Mouse (Mus musculus) right cerebral cortex, postnatal 14 days (tissue): Measurements from ENCODE around the gene Tob1.

ENCODE experiments used
- DNase-seq: peaks from one replicate; pipeline ENCODE4 v3.0.0; 2022

The Tob1 gene

GRCm38 (mm10) chr11:94231821-94232552 lies 20.7 kb downstream of the Tob1 start:
- DNase-seq = no peak

DNA sequence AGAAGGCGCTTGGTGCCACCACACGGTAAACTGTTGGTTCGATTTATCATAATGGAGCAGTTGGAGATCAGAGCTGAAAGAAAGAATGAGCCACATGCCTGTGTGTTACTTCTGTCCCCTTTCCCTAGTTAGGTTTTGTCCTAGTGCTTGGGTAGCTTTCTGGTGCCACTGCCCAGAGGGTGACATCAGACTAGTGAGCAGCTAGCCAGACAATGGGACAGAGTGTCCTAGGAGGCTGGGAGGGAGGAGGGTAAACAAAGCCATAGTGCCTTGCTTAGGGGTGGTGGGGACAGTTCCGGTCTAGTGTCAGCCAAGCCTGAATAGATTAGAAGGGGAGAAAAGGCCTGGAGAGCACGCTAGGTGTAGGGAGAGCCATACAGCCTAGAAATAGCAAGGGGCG lies 22.2 kb downstream of the Tob1 start:
- no peak for DNase-seq

DNA sequence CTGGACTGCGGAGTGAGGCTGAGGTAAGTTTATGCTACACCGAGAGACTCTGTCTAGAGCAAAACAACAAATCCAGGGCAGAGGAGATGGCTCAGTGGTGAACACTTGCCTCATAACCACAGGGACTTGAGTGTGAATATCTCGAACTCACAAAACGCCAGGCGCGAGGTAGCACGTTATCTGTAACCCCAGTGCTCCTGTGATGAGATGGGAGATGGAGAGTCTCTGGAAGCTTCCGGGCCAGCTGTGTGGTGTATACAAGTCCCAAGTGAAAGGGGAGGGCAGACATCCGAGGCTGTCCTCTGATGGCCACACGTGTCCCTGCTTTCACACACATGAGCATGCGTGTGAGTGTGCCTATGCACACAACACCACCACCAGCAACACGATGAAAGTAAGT lies 23.1 kb downstream of the Tob1 start:
- DNase-seq = no peak

DNA sequence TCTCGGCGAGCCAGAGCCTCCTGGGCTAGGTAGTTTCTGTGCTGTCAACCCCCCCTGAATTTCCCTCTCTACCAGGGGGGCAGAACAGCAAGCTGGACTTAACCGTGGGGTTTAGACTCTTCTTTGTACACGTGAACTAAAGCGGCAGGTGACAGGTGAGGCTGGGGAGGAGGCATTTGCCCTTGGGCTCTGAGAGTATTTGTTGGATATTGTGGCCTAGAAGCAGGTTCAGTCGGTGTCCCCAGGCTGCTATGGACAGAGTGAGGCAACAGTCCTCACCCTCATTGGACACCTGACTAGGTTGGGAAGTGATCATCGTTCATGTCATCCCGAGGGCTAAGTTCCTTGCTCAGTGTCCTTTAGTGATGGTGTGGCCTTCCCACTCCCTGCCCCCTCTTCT lies 23.6 kb downstream of the Tob1 start:
- no peak for DNase-seq

- peak; percentile 60 for DNase-seq
Observed at GRCm38 (mm10) chr11:94236074-94236473, 24.8 kb downstream of the Tob1 start.

DNA sequence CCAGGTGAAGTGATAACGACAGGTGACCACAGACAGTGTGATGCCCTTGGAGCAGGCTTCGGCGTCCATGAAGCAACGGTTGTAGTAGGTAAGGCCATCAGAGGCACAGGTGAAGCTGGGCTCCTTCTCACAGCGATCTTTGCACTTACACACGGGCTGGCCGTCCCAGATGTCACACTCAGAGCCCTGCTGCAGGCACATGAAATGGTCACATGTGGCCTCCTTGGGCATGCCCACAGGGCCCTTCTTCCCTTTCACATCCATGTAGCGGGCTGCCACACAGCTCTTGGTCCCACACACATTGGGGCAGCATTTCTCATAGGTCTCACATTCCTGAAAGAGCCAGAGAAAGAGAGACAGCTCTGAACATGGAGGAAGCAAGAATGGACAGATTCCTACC lies 27.5 kb downstream of the Tob1 start:
- no peak for DNase-seq

DNA sequence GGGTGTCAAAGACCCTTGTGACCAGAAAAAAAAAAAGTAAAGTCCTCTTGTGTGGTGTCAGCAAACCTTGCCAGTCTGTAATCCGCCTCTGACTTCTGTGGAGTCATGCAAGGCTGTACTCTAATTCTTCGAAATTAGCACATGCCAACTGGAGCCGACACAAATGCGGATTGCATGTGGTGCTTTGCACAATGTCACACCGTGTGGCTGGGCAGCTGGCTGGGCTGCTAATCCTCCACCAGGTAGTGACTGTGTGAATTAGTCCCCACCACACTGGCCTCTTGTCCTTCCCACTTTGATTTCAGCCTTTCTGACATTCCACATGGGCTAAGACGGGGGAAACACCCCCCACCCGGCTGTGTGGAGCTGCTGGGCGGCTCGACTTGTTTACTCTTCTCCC lies 28.5 kb downstream of the Tob1 start:
- no peak for DNase-seq

DNA sequence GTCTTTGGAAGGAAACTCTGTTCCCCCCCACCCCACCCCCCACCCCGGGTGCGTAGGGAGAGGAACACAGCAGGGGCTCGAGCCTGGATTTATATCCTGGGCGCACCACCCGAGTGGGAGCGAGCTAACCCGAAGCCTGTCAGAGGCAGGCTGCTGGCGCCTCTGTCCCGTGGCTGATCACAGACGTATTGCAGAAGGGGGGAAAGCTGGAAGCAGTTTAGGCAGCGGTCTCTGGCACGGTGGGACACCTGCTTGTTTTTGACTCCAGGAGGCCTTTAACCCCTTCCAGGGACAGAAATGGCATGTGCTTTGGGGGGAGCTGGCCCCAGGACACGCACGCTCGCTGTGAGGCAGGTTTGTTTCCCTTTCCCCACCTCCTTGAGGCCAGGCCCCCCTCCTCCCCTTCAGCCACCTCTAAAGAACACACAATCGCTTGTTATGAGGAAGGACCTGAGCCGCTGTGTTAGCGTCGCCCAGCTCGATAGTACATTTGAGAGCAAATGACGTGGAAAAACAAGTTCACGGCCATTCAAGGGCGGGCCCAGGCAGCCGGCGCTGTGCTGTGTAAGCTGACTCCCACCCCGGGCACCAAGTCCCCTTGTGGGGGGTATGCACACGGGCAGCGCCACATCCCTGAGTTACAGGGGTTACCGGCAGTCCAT lies 31.6 kb downstream of the Tob1 start:
- DNase-seq = no peak

DNA sequence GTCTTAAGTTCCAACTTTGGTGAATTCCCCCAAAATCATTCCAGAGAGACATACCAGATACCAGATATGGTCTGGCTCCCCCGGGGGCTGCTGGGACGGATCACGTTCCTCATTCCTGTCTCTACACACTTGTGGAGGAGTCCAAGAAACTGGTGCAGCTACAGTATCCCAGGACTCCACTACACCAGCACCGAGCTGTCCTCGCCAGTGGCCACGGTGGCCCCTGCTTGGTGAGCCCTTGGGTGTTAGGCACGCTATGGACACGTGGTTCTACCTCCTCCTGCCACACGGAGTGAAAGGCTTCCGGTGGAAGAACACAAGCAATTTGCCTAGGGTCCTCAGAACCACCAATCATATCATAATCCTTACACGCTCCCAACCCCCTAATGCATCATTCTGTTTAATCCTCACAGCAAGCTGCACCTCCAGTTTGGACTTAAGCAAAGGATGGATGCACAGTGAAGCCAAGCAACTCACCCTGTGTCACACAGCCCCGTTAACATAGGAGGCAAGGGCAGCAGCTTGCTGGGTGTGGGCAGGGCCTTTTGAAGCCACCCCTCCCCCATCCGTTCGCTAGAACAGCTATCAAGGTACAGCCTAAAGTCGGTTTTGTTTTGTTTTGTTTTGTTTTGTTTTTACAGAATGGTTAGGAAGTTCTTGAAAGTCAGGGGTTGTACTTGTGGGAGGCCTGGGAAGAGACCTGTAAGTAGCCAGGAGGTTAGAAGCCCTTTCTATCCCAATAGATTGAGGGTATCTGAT lies 32.3 kb downstream of the Tob1 start:
- DNase-seq = no peak

DNA sequence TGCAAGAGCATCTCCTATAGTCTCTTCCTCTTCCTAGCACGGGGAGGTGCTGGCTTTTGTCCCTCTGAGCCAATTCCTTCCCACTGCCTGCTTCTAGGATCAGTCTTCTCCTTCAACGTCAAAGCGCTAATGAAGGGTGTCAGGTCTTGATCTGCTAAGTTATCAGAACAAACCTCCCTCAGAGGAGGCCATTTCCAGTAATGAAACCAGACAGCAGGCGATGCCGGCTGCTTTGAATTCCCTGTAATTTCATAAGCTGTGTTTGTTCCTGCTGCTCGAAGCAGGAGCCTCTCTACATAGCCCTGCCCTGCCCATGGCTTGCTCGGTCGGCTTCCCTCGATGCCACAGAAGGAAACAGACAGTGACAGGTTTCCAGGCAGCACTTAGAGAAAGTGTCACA lies 33.1 kb downstream of the Tob1 start:
- no peak for DNase-seq

DNA sequence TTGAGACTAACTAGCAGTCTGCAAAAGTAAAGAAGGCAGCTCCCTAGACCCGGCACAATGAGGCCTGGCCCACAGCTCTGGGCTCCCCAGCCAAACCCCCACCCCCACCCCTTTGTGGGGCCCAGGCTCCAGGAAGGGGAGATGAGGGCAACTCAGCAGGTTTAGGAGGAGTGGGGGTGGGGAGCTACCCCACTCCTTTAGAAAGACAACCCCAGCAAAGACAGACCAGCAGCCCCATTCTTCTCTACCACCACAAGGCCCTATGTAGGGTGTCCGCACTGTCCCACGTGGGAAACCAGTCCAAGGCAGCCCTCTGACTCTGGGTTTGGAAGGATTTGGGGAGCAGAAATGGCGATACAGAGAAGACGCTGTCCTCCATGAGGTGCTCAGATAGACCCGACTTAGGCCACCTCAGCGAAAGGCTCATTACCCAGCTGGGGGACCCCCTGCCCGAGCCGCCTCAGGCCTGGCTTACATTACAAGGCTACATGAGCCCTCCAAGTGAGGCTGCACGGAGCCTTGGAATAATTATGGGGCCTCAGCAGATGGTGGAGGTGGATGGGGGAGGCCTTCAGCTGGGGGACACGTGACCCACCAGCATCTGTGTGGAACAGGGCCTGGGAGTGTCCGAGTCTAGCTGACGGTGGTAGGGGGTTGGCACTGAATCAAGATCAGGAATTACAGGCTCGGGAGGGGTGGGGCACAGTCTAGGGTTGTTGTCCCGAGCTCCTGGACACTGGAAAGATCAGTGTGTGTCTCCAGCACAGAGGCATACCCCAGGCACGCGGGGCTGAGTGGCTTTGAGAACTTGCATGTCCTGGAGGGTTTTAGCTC lies 34.9 kb downstream of the Tob1 start, which contains the start of gene Wfikkn2:
TSS of gene Wfikkn2 (minus strand) at position 51 of the 834 bp plus-strand sequence.
- DNase-seq = no peak

DNA sequence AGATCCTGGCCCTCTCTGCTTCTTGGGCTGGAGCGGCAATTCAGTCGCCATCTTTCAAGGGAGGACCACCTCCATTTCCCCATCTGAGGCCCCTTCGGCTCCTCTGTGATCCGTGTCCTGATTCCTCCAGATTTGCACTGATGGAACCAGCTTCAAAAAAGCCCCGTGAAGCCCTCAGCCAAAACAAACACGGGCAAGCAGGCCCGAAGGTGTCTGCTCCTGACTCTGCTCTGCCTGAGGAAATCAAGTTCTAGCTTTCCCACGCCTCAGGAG lies 35.5 kb downstream of the Tob1 start:
- DNase-seq = no peak

DNA sequence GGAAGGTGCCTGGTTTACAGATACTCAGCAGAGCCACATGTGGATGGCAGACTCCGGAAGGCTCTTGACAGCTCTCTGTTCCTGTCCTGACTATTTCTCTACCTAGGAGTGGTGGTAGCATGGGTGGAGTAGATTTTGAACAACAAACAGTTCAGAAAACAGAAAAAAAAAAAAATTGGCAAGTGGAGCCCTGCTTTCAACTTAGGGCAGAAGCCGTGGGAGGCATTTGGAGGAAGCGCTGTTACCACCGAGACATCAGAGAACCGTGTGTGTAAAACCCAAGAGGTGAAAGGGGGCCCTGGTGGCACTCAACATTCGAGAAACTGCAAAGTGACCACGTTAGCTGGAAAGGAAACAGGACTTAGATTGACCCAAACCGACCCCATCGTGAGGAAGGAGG lies 41.9 kb downstream of the Tob1 start:
- no peak for DNase-seq

DNA sequence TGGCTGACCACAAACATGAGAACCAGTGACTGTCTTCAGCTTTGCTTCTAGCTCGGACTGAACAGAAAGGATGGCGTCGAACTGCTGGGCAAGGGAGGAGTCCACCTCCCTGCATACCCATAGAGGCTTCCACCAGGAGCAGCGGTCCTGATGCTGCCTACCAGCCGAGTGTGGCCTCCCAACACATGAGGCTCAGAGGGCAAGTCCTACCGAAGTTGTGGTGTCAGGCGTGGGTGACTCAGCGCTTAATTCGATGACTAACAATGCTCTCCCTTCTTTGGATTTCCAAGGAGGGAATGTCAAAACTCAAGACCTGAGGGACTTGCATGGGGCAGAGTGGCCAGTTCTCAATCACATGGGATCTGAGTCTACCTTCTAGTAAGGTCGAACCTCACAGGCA lies 42.4 kb downstream of the Tob1 start:
- DNase-seq = no peak

DNA sequence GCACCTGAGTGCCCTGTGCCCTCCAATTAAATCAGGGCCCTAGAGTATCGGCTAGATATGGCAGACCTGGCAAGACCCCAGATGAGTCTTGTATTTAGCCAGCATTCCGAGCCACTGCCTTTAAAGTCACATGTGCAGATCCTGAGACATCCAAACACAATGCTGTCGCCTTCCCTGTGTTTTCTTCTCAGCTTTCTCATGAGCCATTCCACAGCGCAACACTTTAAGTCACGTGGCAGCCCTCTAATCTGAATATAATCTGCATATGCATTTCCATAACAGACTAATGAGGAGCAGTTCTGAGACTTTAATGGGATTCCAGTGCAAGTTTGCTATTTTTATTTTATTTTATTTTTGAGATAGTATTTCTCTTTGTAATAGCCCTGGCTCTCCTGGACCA lies 44.5 kb downstream of the Tob1 start:
- DNase-seq = no peak

GRCm38 (mm10) chr11:94257987-94258386 lies 46.7 kb downstream of the Tob1 start:
- no peak for DNase-seq

GRCm38 (mm10) chr11:94259814-94260213 lies 48.6 kb downstream of the Tob1 start:
- no peak for DNase-seq

- DNase-seq = no peak
Observed at GRCm38 (mm10) chr11:94261585-94262370, 50.5 kb downstream of the Tob1 start.
